Mouse (Mus musculus): ENCODE measurements around the gene Syn3. TPM values are rescaled to one million over a fixed set of nuclear protein-coding genes. Genes with fewer than 3 reads are reported as not detected.

Syn3 gene
- polyA plus RNA-seq, 1 experiment from 2014 or later: 44.1 TPM

GRCm38 (mm10) chr10:86249283-86249682 is 249.4 kb downstream of the Syn3 start:
- H3K36me3 ChIP-seq (ENCODE audit: control insufficient read depth, insufficient read depth, low read length): no peaks in the 10 kb centered on the region
- H3K4me3 ChIP-seq (ENCODE audit: low read depth, low read length): no peak overlapping the region
- no peaks in the 10 kb centered on the region for H3K9me3 ChIP-seq (ENCODE audit: control insufficient read depth, low read length)
- H3K4me1 ChIP-seq (ENCODE audit: control insufficient read depth, insufficient read depth, low read length): no peaks in the 10 kb centered on the region
- H3K4me2 ChIP-seq (ENCODE audit: low read depth, low read length): no peak overlapping the region
- H3K9ac ChIP-seq (replicated peaks; ENCODE audit: low read depth, low read length): no peak overlapping the region
- WGBS: 94% methylated on average over 1 of the region's 1 CpGs
- H3K27me3 ChIP-seq (ENCODE audit: control insufficient read depth, insufficient read depth, low read length): no peaks in the 10 kb centered on the region
- H3K27ac ChIP-seq (ENCODE audit: low read depth, low read length): no peak overlapping the region
- ATAC-seq (ENCODE audit: low read depth): no peak

DNA sequence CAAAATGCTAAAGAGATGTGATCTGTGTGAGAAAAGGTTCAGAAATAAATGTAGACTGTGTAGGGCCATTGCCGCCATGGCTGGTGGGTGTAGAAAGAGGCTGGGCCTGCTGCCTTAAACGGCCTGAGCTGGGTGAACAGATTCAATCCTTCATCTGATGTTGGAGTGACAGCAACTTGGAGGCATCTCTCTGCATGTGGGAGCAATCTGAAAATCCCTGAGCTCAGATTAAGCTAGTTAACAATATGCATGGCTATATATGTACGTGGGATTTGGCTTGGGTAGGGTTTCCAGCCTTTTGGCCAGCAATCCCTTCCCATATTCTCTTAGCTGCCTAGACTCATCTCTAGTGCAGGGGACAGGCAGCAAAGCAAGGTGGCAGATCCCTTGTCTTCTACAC is 249.9 kb downstream of the Syn3 start:
- H3K27ac ChIP-seq (ENCODE audit: low read depth, low read length): no peak overlapping the region
- H3K9me3 ChIP-seq (ENCODE audit: control insufficient read depth, low read length): no peaks in the 10 kb centered on the region
- H3K4me1 ChIP-seq (ENCODE audit: control insufficient read depth, insufficient read depth, low read length): no peaks in the 10 kb centered on the region
- no peak for ATAC-seq (ENCODE audit: low read depth)
- no peak overlapping the region for H3K9ac ChIP-seq (replicated peaks; ENCODE audit: low read depth, low read length)
- H3K4me2 ChIP-seq (ENCODE audit: low read depth, low read length): no peak overlapping the region
- WGBS: 79% methylated on average over 3 of the region's 3 CpGs
- H3K27me3 ChIP-seq (ENCODE audit: control insufficient read depth, insufficient read depth, low read length): no peaks in the 10 kb centered on the region
- no peak overlapping the region for H3K4me3 ChIP-seq (ENCODE audit: low read depth, low read length)
- H3K36me3 ChIP-seq (ENCODE audit: control insufficient read depth, insufficient read depth, low read length): no peaks in the 10 kb centered on the region

DNA sequence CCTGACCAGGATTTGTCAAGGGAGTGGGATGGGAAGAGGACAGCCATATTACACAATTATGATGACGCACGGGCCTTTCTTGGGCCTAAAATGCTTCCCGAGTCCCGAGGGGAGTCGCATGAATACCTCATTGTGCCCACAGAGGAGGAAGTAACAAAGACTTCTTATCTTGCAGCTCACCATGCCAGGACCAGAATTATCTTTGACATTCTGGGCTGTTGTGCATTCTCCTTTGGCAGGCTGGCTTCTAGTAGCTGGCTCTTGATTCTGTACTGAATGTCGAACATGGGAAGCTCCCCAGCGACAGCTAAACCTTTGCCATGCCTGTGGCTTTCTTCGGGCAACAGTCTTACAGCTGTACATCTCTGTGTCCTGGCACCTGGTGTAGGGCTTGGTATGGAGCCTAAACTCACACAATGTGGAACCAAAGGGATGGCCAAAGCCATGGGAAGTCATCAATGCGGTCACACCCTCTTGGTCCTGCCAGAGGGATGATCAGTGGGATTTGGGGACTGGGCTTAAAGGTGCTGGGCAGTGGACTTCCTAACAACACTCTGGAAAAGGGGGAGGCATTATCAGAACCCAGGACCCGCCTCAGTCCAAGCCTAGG is 250.5 kb downstream of the Syn3 start:
- H3K4me3 ChIP-seq (ENCODE audit: low read depth, low read length): no peak overlapping the region
- no peak overlapping the region for H3K27ac ChIP-seq (ENCODE audit: low read depth, low read length)
- no peaks in the 10 kb centered on the region for H3K9me3 ChIP-seq (ENCODE audit: control insufficient read depth, low read length)
- H3K9ac ChIP-seq (replicated peaks; ENCODE audit: low read depth, low read length): no peak overlapping the region
- no peak for ATAC-seq (ENCODE audit: low read depth)
- no peaks in the 10 kb centered on the region for H3K27me3 ChIP-seq (ENCODE audit: control insufficient read depth, insufficient read depth, low read length)
- WGBS: 86% methylated on average over 10 of the region's 10 CpGs
- no peaks in the 10 kb centered on the region for H3K36me3 ChIP-seq (ENCODE audit: control insufficient read depth, insufficient read depth, low read length)
- H3K4me2 ChIP-seq (ENCODE audit: low read depth, low read length): no peak overlapping the region
- H3K4me1 ChIP-seq (ENCODE audit: control insufficient read depth, insufficient read depth, low read length): no peaks in the 10 kb centered on the region

DNA sequence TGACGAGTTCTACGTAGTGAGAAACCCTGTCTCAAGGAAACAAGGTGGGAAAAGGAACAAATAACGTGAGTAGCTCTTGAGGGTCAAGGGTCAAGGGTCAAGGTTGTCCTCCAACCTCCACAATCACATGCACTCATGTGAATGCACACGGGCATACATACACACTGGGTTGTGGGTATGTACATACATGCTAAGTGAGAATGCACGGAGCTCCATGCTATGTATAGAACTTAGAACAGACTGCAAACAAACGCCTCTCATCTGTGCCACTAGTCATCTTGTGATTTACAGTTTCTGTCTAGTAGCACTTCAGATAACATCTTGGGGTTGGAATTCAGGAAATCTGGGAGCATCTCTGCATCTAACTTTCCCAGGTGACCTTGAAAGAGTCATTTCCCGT is 253.3 kb downstream of the Syn3 start:
- ATAC-seq (ENCODE audit: low read depth): no peak
- Histone ChIP-seq H3K4me2 (ENCODE audit: low read depth, low read length) (no peak overlapping the region), H3K9me3 (ENCODE audit: control insufficient read depth, low read length) (no peaks in the 10 kb centered on the region), H3K27ac (ENCODE audit: low read depth, low read length) (no peak overlapping the region), H3K4me1 (ENCODE audit: control insufficient read depth, insufficient read depth, low read length) (no peaks in the 10 kb centered on the region), H3K27me3 (ENCODE audit: control insufficient read depth, insufficient read depth, low read length) (no peaks in the 10 kb centered on the region), H3K4me3 (ENCODE audit: low read depth, low read length) (no peak overlapping the region), H3K36me3 (ENCODE audit: control insufficient read depth, insufficient read depth, low read length) (no peaks in the 10 kb centered on the region), H3K9ac (replicated peaks; ENCODE audit: low read depth, low read length) (no peak overlapping the region)
- WGBS: 88% methylated on average over 7 of the region's 7 CpGs

- Histone ChIP-seq H3K9me3 (ENCODE audit: control insufficient read depth, low read length) (no peaks in the 10 kb centered on the region), H3K9ac (replicated peaks; ENCODE audit: low read depth, low read length) (no peak overlapping the region), H3K4me2 (ENCODE audit: low read depth, low read length) (no peak overlapping the region), H3K4me3 (ENCODE audit: low read depth, low read length) (no peak overlapping the region), H3K4me1 (ENCODE audit: control insufficient read depth, insufficient read depth, low read length) (no peaks in the 10 kb centered on the region), H3K36me3 (ENCODE audit: control insufficient read depth, insufficient read depth, low read length) (no peaks in the 10 kb centered on the region), H3K27me3 (ENCODE audit: control insufficient read depth, insufficient read depth, low read length) (no peaks in the 10 kb centered on the region), H3K27ac (ENCODE audit: low read depth, low read length) (no peak overlapping the region)
- ATAC-seq (ENCODE audit: low read depth): no peak
- WGBS: 88% methylated on average over 6 of the region's 6 CpGs
Measured at GRCm38 (mm10) chr10:86243525-86243924, 255.2 kb downstream of the Syn3 start.

DNA sequence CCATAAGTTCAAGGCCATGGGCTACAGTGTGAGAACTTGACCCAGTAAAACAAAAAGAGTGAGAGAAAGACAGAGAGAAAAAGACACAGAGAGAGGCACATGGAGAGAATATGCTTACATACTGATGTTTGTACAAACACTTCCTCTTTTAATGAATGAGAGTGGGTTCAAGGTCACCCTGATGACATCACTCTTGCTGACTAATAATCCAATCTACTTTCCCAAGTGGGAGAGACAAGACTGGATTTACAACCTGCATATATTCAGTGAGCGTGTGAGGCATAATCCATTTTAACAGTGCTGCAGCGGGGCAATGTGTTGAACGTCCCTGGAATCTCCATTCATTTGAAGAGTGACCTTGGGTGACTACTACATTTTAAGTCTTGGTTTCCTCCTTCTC is 256.0 kb downstream of the Syn3 start:
- Histone ChIP-seq H3K4me2 (ENCODE audit: low read depth, low read length) (no peak overlapping the region), H3K9ac (replicated peaks; ENCODE audit: low read depth, low read length) (no peak overlapping the region), H3K4me3 (ENCODE audit: low read depth, low read length) (no peak overlapping the region), H3K27me3 (ENCODE audit: control insufficient read depth, insufficient read depth, low read length) (no peaks in the 10 kb centered on the region), H3K27ac (ENCODE audit: low read depth, low read length) (no peak overlapping the region), H3K9me3 (ENCODE audit: control insufficient read depth, low read length) (no peaks in the 10 kb centered on the region), H3K36me3 (ENCODE audit: control insufficient read depth, insufficient read depth, low read length) (no peaks in the 10 kb centered on the region), H3K4me1 (ENCODE audit: control insufficient read depth, insufficient read depth, low read length) (no peaks in the 10 kb centered on the region)
- WGBS: 78% methylated on average over 3 of the region's 3 CpGs
- ATAC-seq (ENCODE audit: low read depth): no peak

GRCm38 (mm10) chr10:86230006-86230405 is 268.7 kb downstream of the Syn3 start:
- no peaks in the 10 kb centered on the region for H3K4me1 ChIP-seq (ENCODE audit: control insufficient read depth, insufficient read depth, low read length)
- no peaks in the 10 kb centered on the region for H3K9me3 ChIP-seq (ENCODE audit: control insufficient read depth, low read length)
- no peaks in the 10 kb centered on the region for H3K36me3 ChIP-seq (ENCODE audit: control insufficient read depth, insufficient read depth, low read length)
- no peak overlapping the region for H3K4me3 ChIP-seq (ENCODE audit: low read depth, low read length)
- ATAC-seq (ENCODE audit: low read depth): no peak
- H3K9ac ChIP-seq (replicated peaks; ENCODE audit: low read depth, low read length): no peak overlapping the region
- H3K4me2 ChIP-seq (ENCODE audit: low read depth, low read length): no peak overlapping the region
- H3K27me3 ChIP-seq (ENCODE audit: control insufficient read depth, insufficient read depth, low read length): no peaks in the 10 kb centered on the region
- 83% methylated on average over 6 of the region's 6 CpGs for WGBS
- H3K27ac ChIP-seq (ENCODE audit: low read depth, low read length): no peak overlapping the region

GRCm38 (mm10) chr10:86225480-86225879 is 273.2 kb downstream of the Syn3 start:
- Histone ChIP-seq H3K4me2 (ENCODE audit: low read depth, low read length) (no peak overlapping the region), H3K9ac (replicated peaks; ENCODE audit: low read depth, low read length) (no peak overlapping the region), H3K27ac (ENCODE audit: low read depth, low read length) (no peak overlapping the region), H3K4me1 (ENCODE audit: control insufficient read depth, insufficient read depth, low read length) (no peaks in the 10 kb centered on the region), H3K9me3 (ENCODE audit: control insufficient read depth, low read length) (no peaks in the 10 kb centered on the region), H3K36me3 (ENCODE audit: control insufficient read depth, insufficient read depth, low read length) (no peaks in the 10 kb centered on the region), H3K27me3 (ENCODE audit: control insufficient read depth, insufficient read depth, low read length) (no peaks in the 10 kb centered on the region), H3K4me3 (ENCODE audit: low read depth, low read length) (no peak overlapping the region)
- ATAC-seq (ENCODE audit: low read depth): no peak
- WGBS: 94% methylated on average over 3 of the region's 3 CpGs

GRCm38 (mm10) chr10:86218984-86219383 is 279.7 kb downstream of the Syn3 start:
- H3K4me2 ChIP-seq (ENCODE audit: low read depth, low read length): no peak overlapping the region
- H3K4me1 ChIP-seq (ENCODE audit: control insufficient read depth, insufficient read depth, low read length): no peaks in the 10 kb centered on the region
- 94% methylated on average over 3 of the region's 3 CpGs for WGBS
- H3K9ac ChIP-seq (replicated peaks; ENCODE audit: low read depth, low read length): no peak overlapping the region
- H3K27me3 ChIP-seq (ENCODE audit: control insufficient read depth, insufficient read depth, low read length): no peaks in the 10 kb centered on the region
- H3K4me3 ChIP-seq (ENCODE audit: low read depth, low read length): no peak overlapping the region
- no peak for ATAC-seq (ENCODE audit: low read depth)
- no peak overlapping the region for H3K27ac ChIP-seq (ENCODE audit: low read depth, low read length)
- no peaks in the 10 kb centered on the region for H3K36me3 ChIP-seq (ENCODE audit: control insufficient read depth, insufficient read depth, low read length)
- no peaks in the 10 kb centered on the region for H3K9me3 ChIP-seq (ENCODE audit: control insufficient read depth, low read length)
